Mouse (Mus musculus) R1 (cell line): Measurements from ENCODE around the gene Spata33.
"Not testable (repeated sequence)": the region's sequence is repeated elsewhere in the genome, so short reads cannot be mapped to it uniquely, and the experiment has no call there.

Experiments
- DNase-seq: peaks from one replicate; pipeline ENCODE4 v3.0.0-alpha.2; 2018; ENCODE audit warnings: low read depth, low spot score

Spata33 gene

DNA sequence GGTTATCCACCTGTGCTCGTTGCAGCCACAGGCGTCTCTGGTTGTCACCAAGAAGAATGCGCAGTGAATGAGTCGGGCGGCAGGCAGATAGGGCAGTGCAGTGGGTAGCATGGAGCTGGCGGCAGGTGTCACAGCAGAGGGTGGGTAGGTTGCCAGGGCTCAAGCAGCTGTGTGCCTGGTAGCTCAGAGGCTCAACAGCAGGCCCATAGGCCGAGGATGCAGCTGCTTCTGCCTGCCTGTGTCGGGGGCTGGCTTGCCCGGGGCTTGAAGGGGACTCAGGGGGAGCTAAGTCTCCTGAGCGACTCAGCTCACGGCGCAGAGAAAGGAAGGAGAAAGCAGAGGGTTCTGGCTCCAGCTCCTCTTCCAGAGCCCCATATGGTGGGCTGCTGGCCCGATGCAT, 20.7 kb downstream of the Spata33 start:
- DNase-seq, result no peak

DNA sequence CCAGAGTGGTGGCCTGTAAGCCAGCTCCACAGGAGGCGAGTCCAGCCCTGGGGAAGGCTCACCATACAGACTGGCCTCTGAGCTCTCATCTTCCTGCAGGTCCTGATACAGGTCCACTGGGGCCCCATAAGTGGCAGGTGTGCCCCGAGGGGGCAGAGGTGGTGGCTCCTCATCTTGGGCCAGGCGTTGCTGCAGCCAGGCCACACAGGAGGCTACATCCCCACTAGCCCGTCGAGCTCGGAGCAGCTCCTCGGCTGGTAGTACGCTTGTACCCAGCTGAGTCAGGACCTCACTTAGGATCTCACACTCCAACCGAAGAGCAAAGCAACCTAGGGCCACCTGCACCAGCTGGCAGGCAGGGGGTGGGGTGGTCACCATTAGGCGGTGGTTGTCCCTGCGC, 21.1 kb downstream of the Spata33 start:
- DNase-seq, result no peak

DNA sequence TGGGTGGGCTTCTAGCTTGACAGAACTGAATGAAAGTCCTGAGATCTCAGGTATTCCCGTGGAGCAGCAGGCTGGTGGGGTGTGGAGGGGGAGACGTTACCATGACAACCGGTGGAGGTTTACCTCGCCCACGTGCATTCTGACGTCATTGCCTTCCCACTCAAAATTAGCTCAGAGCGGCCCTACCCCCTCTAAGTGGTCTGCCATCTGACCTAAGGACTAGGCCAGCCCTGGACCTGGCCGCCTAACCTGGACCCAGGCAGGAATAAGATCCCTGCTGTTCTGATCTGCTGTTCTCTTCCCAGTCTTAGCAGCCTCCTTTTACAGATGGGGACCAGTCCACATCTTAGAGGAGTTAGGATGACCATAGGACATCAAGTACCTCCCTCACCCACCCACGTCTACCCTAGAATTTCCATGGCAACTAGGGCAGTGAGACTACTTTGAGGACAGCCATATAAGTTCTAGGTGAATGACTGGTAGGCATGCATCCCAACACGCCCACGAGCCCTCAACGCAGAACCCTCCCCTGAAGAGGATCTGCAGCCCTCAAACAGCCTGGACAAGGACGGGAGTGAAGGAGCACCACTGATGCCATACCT, 22.4 kb downstream of the Spata33 start:
- peak; percentile 56 for DNase-seq

DNA sequence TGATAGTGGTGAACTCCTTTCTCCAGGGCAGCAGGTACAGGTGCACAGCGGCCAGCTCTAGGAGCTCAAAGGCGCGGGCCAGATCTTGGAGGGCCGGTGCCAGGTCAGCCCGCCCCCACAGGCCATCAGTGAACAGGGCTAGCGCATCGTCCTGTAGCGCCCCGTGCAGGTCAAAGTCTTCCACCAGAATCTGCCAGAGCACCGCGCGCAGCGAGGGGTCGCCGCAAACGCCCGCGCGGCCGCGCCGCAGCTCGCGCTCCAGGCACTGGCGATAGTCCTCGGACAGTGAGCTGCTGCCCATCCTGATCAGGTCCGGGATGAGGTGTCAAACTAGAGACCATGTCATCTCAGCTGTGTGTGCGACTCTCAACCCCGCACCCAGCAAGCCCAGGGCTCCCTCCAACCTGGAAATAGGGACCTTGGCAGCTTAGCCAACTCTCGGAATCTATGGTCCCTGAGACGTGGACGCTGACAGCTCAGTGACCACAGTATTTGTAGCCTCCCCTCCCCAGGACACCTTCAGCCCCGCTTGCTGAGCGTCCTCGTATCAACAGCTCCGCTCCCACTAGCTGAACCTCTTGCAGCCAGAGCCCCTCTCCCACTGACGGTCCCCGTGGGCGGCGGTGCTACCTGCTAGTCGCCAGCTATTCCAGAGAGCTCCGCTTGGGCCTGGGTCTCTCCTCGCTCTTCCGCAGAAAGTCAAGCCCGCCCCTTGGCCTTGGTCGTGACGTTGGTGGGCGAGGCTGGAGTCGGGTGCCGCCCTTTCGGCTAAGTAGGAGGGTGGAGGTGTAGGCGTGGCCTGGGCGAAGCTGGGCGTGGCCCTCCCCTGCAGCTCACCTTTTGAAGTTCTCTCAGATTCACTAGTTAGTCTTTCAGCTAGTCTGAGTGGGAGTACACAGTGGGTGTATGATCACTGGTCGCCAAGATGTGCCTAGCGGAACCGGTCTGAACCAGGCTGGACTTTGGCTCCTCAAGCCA, 23.2 kb downstream of the Spata33 start, which contains the start of gene Spata2l:
Spata2l (minus strand) TSS at position 714 of the 978 bp plus-strand sequence.
- peak; percentile 94 for DNase-seq

DNA sequence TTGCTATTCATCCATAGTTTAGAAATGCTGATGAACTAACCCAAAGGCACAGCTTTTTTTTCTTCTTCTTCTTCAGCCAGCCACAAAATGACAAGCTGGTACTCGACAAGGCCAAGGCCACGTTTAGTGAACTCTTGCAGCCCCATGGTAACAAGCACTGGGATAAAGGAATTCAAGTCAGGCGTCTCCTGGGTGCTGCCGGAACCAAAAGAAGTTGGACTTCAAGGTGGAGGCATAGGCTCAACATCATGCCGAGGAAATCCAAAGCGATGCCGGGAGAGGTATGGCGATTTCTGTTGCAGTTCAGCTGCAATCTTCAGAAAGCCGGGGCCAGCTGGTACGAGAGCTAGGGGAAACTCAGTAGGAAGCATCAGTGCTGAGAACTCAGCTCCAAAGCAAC, 26.8 kb downstream of the Spata33 start:
- DNase-seq, result no peak

DNA sequence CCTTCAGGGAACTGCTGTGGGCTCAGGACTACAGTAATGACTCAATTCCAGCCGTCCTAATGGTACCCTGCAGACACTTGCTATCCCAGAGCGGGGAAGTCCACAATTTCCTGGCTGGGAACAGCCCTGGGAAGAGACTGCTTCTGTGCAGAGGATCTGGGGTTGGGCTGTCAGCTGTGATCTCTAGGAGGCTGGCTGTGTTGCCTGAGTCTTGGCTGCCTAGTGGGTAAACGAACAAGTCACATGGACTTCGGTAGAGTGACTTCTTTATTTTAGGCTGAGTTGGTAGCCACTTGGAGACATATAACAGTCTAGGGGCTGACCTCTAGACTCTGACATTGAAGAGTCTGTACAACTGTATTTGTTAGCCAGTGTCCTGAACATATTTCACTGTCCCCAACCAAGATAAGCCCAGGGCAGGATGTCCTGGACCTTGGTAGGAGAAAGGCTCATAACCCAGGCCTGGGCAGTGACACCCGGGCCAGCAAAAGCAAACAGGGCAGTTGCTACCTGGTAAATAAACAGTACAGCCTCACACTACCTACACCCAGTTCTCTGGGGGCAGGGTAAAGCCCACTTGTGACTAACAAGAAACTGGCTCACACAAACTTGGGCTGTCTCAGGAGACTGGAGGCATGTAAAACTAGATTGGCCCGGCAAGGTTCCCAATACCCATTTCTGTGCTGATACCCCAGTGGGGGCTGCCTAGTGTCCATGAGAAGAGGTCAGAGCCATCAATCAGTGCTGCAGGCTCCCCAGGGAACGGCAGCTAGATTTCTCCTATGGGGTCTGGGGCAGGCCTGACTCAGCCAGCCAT, 29.7 kb downstream of the Spata33 start:
- no peak for DNase-seq

DNA sequence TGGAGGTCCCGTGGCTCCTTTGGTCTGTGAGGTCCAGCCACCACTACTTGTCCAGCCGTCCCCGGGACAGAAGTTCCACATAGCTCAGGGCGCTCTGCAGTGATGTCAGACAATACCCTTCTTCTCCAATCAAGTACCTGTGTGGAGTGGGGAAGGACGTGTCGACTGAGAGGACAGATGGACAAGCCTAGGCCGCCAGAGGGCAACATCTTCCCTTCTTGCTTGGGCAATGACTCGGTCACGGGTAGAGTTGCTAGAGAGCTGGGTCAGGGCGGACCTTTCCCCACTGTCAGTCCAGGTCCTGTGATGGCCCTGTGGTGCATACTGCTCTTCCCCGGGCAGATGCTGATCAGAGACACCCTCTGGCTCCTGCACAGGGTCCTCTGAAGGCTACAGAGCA, 30.4 kb downstream of the Spata33 start:
- DNase-seq, result no peak

DNA sequence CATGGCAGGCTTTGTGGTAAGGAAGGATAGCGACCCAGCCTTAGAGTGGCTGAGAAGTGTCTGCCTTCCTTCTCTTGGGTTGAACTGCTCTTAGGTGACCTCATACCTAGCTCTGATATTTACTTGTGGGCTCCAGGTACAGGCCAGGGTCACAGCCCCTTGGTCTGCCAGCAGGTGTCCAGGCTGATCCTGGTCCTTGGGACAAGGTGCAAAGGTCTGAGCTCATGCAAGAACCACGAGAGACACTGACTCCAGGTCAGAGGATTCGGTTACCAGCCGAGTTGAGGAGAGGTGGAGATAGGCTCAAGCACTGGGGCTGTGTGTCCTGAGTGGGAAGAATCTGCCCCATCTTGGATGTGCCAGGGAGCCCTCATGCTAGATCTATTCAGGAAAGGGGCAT, 31.8 kb downstream of the Spata33 start:
- DNase-seq, result no peak

DNA sequence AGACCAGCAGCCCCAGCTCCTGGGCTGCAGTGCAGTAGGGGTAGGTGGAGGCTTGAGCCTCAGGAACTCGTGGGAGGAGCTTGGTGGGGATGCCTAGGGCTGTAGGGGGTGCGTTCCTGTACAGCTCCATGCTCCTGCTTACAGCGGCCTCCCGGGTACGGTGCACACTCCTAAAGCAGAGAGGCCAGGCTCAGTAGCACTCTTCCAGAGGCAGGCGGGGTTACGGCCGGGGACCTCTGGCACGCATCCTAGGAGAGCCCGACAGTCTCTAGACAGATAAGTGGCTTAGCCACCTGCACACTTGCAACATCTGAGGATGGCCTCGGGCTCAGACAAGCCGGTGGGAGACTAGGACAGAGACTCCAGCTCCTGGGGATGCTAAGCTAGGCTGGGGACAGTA, 32.9 kb downstream of the Spata33 start:
- DNase-seq, result peak; percentile 37

DNA sequence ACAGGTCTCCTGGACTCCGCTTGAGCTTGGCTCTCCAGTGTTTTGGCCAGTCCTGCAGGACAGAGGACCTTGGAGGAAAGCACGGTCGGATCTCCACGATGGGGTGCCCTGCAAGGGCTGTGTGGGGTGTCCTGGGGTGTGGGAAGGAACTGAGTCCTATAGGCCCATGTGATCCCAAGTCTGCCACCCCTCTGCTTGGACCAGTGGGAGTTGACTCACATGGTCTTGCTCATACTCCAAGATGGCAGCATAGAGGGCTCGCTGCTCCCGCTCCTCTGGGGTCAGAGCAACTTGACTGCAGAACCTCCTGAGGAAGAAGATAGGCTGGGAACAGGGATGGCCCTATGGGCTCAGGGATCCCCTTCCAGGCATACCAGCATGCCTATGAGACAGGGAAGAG, 35.1 kb downstream of the Spata33 start:
- DNase-seq, result no peak

DNA sequence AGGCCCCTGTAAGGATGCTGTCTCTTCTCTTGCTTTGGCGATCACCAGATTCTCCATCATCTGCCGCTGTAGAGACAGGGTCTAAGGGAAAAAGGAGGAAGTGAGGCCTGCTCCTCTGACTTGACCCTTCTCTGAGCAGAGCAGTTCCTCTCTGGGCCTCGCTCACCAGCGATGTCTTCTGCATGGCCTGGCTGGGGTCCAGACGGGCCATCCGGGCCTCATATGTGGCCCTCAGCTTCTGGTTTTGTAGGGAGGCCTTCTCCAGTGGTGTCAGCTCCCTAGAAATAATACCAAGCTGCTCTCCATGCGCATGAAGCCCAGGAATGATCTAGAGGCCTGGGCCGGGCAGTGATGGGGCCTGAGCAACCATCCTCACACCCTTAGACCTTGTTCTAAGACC, 36.0 kb downstream of the Spata33 start:
- DNase-seq, result no peak

DNA sequence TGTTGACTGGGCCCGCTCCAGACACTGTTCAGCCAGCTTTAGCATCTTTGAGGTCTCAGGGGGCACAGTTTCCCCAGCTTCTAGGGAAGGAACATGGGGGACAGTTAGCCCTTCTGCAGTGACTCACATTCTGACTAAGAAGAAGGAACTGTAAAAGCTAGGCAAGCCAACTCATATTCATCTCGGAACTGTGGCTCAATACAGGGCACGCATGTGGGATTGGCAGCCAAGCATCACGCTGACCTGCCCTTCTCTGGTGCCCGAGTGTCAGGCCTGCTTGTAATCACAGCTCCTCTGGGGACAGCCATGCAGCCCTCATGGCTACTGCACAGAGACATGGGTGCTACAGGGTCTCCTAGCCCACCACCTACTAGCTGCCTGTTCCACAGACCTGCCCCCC, 38.3 kb downstream of the Spata33 start:
- no peak for DNase-seq

DNA sequence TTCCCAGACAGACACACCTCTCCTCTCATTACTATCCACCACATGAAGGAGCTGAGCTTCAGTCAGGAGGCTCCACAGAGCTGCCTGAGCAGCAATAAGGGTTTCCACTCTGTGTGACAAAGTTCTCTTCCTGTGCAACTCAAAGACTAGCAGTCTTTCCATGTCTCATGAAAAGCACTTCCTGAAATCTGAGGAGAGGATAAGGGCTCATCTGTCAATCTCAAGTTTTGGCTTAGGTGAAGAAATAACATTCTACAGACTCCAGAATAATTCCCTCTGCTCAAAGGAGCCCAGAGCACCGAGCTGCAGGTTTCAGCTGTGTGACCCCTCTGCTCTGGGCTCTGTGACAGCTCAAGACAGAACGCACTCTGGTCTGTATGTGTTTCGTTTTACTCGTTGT, 40.3 kb downstream of the Spata33 start:
- DNase-seq, result no peak

DNA sequence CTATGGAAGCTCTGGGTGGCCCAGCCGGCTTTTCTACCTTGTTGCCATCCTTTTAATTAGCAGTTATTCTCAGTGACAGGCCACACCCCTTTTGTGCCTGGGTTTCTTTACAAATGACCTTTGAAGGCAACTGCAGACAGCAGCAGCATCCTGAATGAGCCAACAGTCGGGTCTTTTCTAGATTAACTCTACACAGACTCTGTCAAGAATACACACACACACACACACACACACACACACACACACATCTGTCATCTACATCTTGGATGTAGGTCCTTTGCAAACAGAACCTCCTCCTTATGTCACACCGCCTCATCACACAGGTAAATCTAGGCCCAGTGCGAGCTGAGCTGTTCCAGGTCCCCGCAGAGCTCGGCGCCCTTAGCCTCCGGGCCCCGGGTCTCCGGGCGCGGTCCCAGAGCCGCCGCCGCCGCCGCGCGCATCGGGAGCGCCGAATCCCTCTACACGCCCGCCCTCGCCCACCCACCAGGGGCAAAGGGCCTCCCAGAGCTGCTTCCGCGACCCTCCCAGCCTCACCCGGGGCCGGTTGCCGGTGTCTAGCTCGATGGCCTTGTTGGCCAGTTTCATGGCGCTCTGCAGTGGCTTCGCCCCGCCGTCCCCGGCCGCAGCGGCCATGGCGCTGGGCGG, 40.9 kb downstream of the Spata33 start:
- peak; percentile 39 for DNase-seq

DNA sequence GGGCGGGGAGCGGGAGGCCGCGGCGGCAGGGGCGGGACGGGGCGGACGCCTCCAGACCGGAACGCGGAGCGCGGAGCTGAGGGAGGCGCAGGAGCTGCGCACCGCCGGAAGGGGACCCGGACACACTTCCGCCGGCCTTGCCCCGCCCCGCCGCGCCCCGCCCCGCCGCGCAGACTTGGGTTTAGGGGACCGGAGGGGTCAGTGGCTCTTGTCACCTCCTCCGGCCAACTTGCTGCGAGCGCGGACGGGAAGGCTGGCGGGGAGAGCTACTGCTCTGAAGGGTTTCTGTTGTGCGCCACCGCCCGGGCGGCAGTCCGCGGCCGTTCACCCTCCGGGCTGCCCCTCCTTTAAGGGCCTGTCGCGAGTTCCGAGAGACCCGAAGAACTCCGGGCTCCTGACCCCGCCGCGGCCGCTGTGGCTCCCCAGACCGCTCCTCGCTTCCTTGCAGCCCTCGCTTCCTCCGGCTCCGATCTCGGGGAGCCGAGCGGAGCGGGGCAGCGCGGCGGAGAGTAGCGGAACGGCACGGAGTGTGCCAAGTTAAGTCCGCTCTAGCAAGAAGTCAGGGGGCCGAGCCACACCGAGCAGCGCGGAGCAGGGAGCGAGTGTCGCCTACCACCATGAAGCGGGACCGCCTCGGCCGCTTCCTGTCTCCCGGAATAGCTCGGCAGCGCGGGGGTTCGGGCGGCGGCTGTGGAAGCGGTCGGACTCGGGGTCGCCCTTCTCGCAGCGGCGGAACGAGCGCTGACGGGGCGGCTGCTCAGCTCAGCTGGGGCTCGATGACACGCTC, 41.7 kb downstream of the Spata33 start, which contains the start of the genes Zfp276 and Vps9d1:
Zfp276 (plus strand) TSS at position 97 of the 787 bp plus-strand sequence.
Vps9d1 (minus strand) TSS at position 250 of the 787 bp plus-strand sequence.
- DNase-seq, result peak; percentile 81

DNA sequence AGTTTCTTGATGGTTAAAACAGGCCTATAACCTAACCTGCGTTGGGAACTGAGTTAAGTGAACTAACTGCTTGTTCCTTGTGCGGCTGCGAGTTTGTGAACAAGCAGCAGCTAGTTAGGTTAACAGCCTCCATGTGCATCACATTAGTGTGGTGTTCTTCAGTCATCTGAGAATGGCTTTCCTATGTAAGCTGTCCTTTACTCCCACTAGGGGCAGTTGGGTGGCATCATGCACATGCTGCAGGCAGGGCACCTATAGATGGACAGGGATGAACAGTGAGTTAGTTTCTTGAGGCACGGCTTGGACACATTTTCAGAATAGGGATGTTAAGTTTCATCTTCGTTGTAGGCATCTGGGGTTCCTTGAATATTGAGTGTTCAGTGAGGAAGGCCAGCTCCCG, 42.5 kb downstream of the Spata33 start:
- DNase-seq, result no peak

DNA sequence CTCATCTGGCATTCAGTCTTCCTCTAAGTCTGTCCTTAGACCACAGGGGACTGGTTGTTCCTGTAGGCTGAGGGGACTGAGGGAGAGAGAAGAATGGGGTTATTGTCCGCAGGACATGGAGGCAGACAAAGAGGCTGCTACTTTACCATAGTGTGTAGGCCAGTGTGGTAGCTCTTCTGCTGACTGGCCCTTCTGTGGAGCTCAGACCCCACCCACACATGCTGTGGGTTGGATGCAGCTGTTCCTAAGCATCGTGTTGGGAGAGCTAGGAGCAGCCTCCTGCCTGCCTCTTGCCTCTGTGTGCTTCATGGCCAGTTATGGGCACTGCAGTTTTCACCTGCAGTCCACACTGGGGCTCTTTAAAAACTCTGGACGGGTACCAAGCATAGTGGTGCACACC, 44.5 kb downstream of the Spata33 start:
- no peak for DNase-seq

DNA sequence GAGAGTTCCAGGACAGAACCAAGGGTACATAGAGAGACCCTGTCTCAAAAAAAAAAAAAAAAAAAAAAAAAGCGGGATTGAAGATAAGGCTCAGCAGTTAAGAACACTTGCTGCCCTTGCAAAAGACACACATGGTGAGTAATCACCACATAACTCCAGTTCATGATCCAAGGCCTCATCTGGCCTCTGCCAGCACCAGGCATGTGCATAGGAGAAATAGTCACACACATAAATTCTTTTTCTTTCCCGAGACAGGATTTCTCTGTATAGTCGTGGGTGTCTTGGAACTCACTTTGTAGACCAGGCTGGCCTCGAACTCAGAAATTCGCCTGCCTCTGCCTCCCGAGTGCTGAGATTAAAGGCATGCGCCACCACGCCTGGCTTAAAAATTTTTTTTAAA, 45.0 kb downstream of the Spata33 start:
- not testable (repeated sequence) for DNase-seq

DNA sequence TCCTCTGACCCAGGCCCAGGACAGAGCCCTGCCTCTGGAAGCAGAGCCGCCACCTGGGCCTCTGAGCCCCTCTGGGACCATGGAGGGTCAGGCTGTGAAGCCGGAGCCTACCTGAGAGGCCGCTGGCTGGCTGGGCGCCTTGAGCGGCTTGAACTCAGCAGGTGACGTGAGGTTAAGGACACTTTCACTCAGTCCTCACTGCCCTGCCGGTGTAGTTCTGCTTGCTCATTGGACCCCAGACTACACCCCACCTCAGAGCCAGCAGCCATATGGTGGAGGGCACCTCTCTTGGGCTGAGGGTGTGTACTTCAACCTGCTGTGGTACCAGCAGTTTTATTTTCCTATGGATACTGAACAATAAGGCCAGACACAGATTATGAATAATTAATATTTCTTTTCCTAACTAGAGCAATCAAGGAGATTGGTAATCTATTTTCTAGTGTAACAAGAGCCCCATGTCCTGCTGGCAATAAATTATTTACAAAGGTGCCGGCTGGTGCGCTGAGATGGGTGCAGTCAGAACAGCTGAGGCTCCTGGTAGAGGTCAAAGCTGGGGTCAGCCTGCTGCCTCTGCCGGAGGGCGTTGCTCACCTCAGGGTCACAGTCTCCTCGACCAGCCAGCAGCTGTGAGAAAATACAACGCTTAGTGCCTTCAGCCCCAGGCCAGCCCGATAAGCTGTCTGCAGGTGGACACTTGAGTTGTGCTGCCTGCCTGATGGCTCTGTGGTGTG, 55.5 kb downstream of the Spata33 start:
- no peak for DNase-seq

DNA sequence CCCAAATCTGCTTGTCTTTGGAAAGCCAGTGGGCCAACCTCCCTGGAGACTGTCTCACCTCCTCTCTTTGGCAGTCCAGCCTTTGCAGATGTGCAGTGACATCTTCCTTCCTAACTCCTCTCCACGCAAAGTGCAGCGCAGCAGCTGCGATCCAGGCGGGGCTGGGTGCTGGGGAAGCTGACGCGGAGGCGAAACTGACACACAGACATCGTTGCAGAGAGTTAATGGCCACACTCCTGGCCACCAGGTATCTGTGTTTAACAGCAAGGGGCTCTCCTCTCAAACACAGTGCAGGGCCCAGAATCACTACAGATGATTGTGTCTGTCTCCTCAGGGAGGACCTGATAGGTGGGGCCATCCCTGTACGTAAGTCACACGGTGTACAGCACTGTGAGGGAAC, 58.5 kb downstream of the Spata33 start:
- DNase-seq, result no peak
